Mouse (Mus musculus) liver (tissue): ENCODE measurements around the gene Olfml2b.
A peak's percentile ranks its signal among the peaks of the same experiment; 100 is the strongest.

Experiments
- DNase-seq: peaks from one replicate; pipeline ENCODE4 v3.0.0-alpha.2; 2020; ENCODE audit warnings: mixed read lengths

Gene Olfml2b

GRCm38 (mm10) chr1:170696996-170697395 lies 52.7 kb downstream of the Olfml2b start:
- no peak for DNase-seq

- DNase-seq, result no peak
These were observed 53.5 kb downstream of the Olfml2b start for GRCm38 (mm10) chr1:170697771-170698356.

- DNase-seq, result no peak
These were observed 54.4 kb downstream of the Olfml2b start for GRCm38 (mm10) chr1:170698771-170699170.

GRCm38 (mm10) chr1:170699553-170699952 lies 55.2 kb downstream of the Olfml2b start:
- DNase-seq, result no peak

- no peak for DNase-seq
These were observed 56.2 kb downstream of the Olfml2b start for GRCm38 (mm10) chr1:170700496-170701027.

GRCm38 (mm10) chr1:170701178-170701577 lies 56.8 kb downstream of the Olfml2b start:
- DNase-seq, result no peak

GRCm38 (mm10) chr1:170701582-170701981 lies 57.2 kb downstream of the Olfml2b start:
- DNase-seq, result no peak

- no peak for DNase-seq
These were observed 57.9 kb downstream of the Olfml2b start for GRCm38 (mm10) chr1:170702263-170702662.

GRCm38 (mm10) chr1:170702958-170703357 lies 58.6 kb downstream of the Olfml2b start:
- DNase-seq, result no peak

GRCm38 (mm10) chr1:170704103-170704502 lies 59.8 kb downstream of the Olfml2b start:
- no peak for DNase-seq

GRCm38 (mm10) chr1:170704911-170705594 lies 60.7 kb downstream of the Olfml2b start:
- no peak for DNase-seq

GRCm38 (mm10) chr1:170706046-170706445 lies 61.7 kb downstream of the Olfml2b start:
- DNase-seq, result no peak

GRCm38 (mm10) chr1:170709034-170709433 lies 64.7 kb downstream of the Olfml2b start:
- DNase-seq, result no peak

- DNase-seq, result peak; percentile 52
These were observed 65.1 kb downstream of the Olfml2b start for GRCm38 (mm10) chr1:170709481-170709880.

GRCm38 (mm10) chr1:170709969-170710368 lies 65.6 kb downstream of the Olfml2b start:
- DNase-seq, result no peak

GRCm38 (mm10) chr1:170711731-170712130 lies 67.4 kb downstream of the Olfml2b start:
- DNase-seq, result no peak

- DNase-seq, result no peak
These were observed 73.0 kb downstream of the Olfml2b start for GRCm38 (mm10) chr1:170717241-170717828.

- no peak for DNase-seq
These were observed 73.9 kb downstream of the Olfml2b start for GRCm38 (mm10) chr1:170718133-170718810.

- DNase-seq, result no peak
These were observed 77.2 kb downstream of the Olfml2b start for GRCm38 (mm10) chr1:170721560-170721959.

- DNase-seq, result no peak
These were observed 84.2 kb downstream of the Olfml2b start for GRCm38 (mm10) chr1:170728524-170728923.

- no peak for DNase-seq
These were observed 85.1 kb downstream of the Olfml2b start for GRCm38 (mm10) chr1:170729267-170729962.

- no peak for DNase-seq
These were observed 87.7 kb downstream of the Olfml2b start for GRCm38 (mm10) chr1:170731865-170732595.
